Mouse (Mus musculus) G1E (cell line): Measurements from ENCODE around the gene Zdhhc17. TPM values are rescaled to one million over a fixed set of nuclear protein-coding genes. Genes with fewer than 3 reads are reported as not detected.

Experiments
- ATAC-seq: 2 replicates; pipeline ENCODE4 v1.8.0; 2016; ENCODE audit warnings: mild to moderate bottlenecking; ENCODE audit not compliant: insufficient number of reproducible peaks, poor library complexity, low FRiP score, severe bottlenecking; ENCODE audit errors: extremely low read depth
- DNase-seq: peaks from one replicate; pipeline ENCODE4 v3.0.0; 2012; ENCODE audit warnings: low spot score
- H3K27me3 ChIP-seq: 2 replicates; pipeline ENCODE4 v1.6.1; 2012; ENCODE audit warnings: mild to moderate bottlenecking, low read length, inconsistent platforms; ENCODE audit not compliant: insufficient read depth
- H3K36me3 ChIP-seq: replicated peaks from 2 replicates; pipeline ENCODE3; 2012; ENCODE audit warnings: mild to moderate bottlenecking, inconsistent platforms
- H3K4me1 ChIP-seq: 2 replicates; pipeline ENCODE4 v1.6.1; 2012; ENCODE audit warnings: low read depth, low read length, inconsistent platforms, mixed read lengths; ENCODE audit not compliant: insufficient read depth
- H3K4me3 ChIP-seq: 2 replicates; pipeline ENCODE4 v1.5.1; 2012; ENCODE audit warnings: low read depth, mild to moderate bottlenecking, inconsistent platforms, low read length, moderate library complexity, mixed read lengths
- H3K9me3 ChIP-seq: replicated peaks from 2 replicates; pipeline ENCODE4 v1.6.1; 2012; ENCODE audit warnings: inconsistent platforms
- CTCF ChIP-seq: IDR thresholded peaks from 2 replicates; pipeline ENCODE4 v1.5.1; 2012; ENCODE audit warnings: low read depth, low read length, inconsistent platforms, mixed read lengths
- GATA1 ChIP-seq: IDR thresholded peaks from 2 replicates; pipeline ENCODE4 v1.6.1; 2012; ENCODE audit warnings: borderline replicate concordance, low read length, inconsistent platforms, mixed read lengths
- GATA2 ChIP-seq: IDR thresholded peaks from 2 replicates; pipeline ENCODE4 v1.6.1; 2012; ENCODE audit warnings: low read depth, low read length, inconsistent platforms, borderline replicate concordance
- POLR2AphosphoS5 ChIP-seq: IDR thresholded peaks from 2 replicates; pipeline ENCODE4 v1.6.1; 2012; ENCODE audit warnings: low read depth, low read length, inconsistent platforms; ENCODE audit not compliant: insufficient replicate concordance
- TAL1 ChIP-seq: conservative IDR thresholded peaks from 2 replicates; pipeline ENCODE4 v1.6.1; 2012; ENCODE audit warnings: low read depth, low read length, inconsistent platforms, mixed read lengths
- polyA plus RNA-seq: library from polyadenylated mRNA; stranded (reverse); fragments of >175 nt; gene quantifications from 2 replicates; pipeline ENCODE4 v1.2.3, GENCODE M21; 2012
- total RNA-seq, 2 experiments: library from RNA; stranded (forward) in 1 of 2; stranded (reverse) in 1 of 2; fragments of 200-1000 nt in 1 of 2; fragments of >200 nt in 1 of 2; fragmentation: Nextera tagmentation in 1 of 2; gene quantifications; 2 replicates each; pipeline ENCODE4 v1.2.3; 2014 to 2017

Zdhhc17 gene
- total and polyA plus RNA-seq, 3 experiments: 1.5 to 102 (median 70.0) TPM

GRCm38 (mm10) chr10:110933584-110933983 is 76.4 kb downstream of the Zdhhc17 start:
- ATAC-seq (no peak), DNase-seq (no peak)
- peaks cover 8% of the 10 kb centered on the region for H3K27me3 ChIP-seq
- H3K9me3 ChIP-seq: no peaks in the 10 kb centered on the region
- no peak overlapping the region for H3K4me3 ChIP-seq
- TF ChIP-seq GATA2 (no peak), POLR2AphosphoS5 (no peak), TAL1 (no peak), CTCF (no peak), GATA1 (no peak)
- no peaks in the 10 kb centered on the region for H3K4me1 ChIP-seq
- peaks cover 4% of the 10 kb centered on the region for H3K36me3 ChIP-seq

GRCm38 (mm10) chr10:110931913-110932560 is 77.9 kb downstream of the Zdhhc17 start:
- no peaks in the 10 kb centered on the region for H3K9me3 ChIP-seq
- no peak for DNase-seq
- peaks cover 12% of the 10 kb centered on the region for H3K27me3 ChIP-seq
- no peak for TF ChIP-seq CTCF
- no peak for TF ChIP-seq GATA2
- no peak for TF ChIP-seq TAL1
- no peak for TF ChIP-seq POLR2AphosphoS5
- TF ChIP-seq GATA1: no peak
- no peak overlapping the region for H3K4me3 ChIP-seq
- H3K4me1 ChIP-seq: no peaks in the 10 kb centered on the region
- no peaks in the 10 kb centered on the region for H3K36me3 ChIP-seq
- no peak for ATAC-seq

- Histone ChIP-seq H3K27me3 (peaks cover 12% of the 10 kb centered on the region), H3K36me3 (no peaks in the 10 kb centered on the region), H3K4me1 (no peaks in the 10 kb centered on the region), H3K4me3 (no peak overlapping the region), H3K9me3 (no peaks in the 10 kb centered on the region)
- TF ChIP-seq GATA1: no peak
- TF ChIP-seq GATA2: no peak
- TF ChIP-seq TAL1: no peak
- no peak for TF ChIP-seq POLR2AphosphoS5
- no peak for TF ChIP-seq CTCF
- ATAC-seq: no peak
- no peak for DNase-seq
Measured at GRCm38 (mm10) chr10:110931161-110931912, 78.6 kb downstream of the Zdhhc17 start.

- ATAC-seq (no peak), DNase-seq (no peak)
- H3K4me1 ChIP-seq: no peaks in the 10 kb centered on the region
- H3K36me3 ChIP-seq: no peaks in the 10 kb centered on the region
- H3K4me3 ChIP-seq: no peak overlapping the region
- TF ChIP-seq CTCF: no peak
- no peak for TF ChIP-seq POLR2AphosphoS5
- TF ChIP-seq GATA1: no peak
- no peak for TF ChIP-seq GATA2
- TF ChIP-seq TAL1: no peak
- no peaks in the 10 kb centered on the region for H3K9me3 ChIP-seq
- H3K27me3 ChIP-seq: peaks cover 12% of the 10 kb centered on the region
Measured at GRCm38 (mm10) chr10:110929756-110930155, 80.2 kb downstream of the Zdhhc17 start.

- no peak for TF ChIP-seq POLR2AphosphoS5
- no peak for TF ChIP-seq TAL1
- TF ChIP-seq GATA1: no peak
- no peak for TF ChIP-seq GATA2
- TF ChIP-seq CTCF: no peak
- no peak overlapping the region for H3K4me3 ChIP-seq
- DNase-seq (no peak), ATAC-seq (no peak)
- H3K9me3 ChIP-seq: no peaks in the 10 kb centered on the region
- peaks cover 12% of the 10 kb centered on the region for H3K27me3 ChIP-seq
- no peaks in the 10 kb centered on the region for H3K4me1 ChIP-seq
- no peaks in the 10 kb centered on the region for H3K36me3 ChIP-seq
Measured at GRCm38 (mm10) chr10:110927491-110927890, 82.4 kb downstream of the Zdhhc17 start.

GRCm38 (mm10) chr10:110922612-110923011 is 87.3 kb downstream of the Zdhhc17 start:
- no peaks in the 10 kb centered on the region for H3K36me3 ChIP-seq
- H3K9me3 ChIP-seq: peaks cover 1% of the 10 kb centered on the region; the same call in 1 of the 2 replicates
- no peaks in the 10 kb centered on the region for H3K4me1 ChIP-seq
- H3K4me3 ChIP-seq: no peak overlapping the region
- no peak for DNase-seq
- H3K27me3 ChIP-seq: peaks cover 9% of the 10 kb centered on the region; the same call in 1 of the 2 replicates
- no peak for TF ChIP-seq POLR2AphosphoS5
- TF ChIP-seq GATA2: no peak
- TF ChIP-seq TAL1: no peak
- no peak for TF ChIP-seq CTCF
- no peak for TF ChIP-seq GATA1
- ATAC-seq: no peak
